Mouse (Mus musculus) forebrain, embryonic 12.5 days (tissue): ENCODE results near the gene Cacnb4. TPM values are rescaled to one million over a fixed set of nuclear protein-coding genes. Genes with fewer than 3 reads are reported as not detected.

Experiments used
- ATAC-seq: fragments of 200-750 bp; cut with Nextera tagmentation; 2 replicates; pipeline ENCODE4 v1.8.0; 2017; ENCODE audit warnings: moderate TSS enrichment; ENCODE audit not compliant: low FRiP score
- H3K27ac ChIP-seq: fragments of 300-500 bp; sonication (generic); 2 replicates; pipeline ENCODE4 v1.5.1; 2016; ENCODE audit warnings: mild to moderate bottlenecking
- H3K27me3 ChIP-seq: fragments of 300-500 bp; sonication (generic); 2 replicates; pipeline ENCODE4 v1.6.1; 2016; ENCODE audit warnings: mild to moderate bottlenecking
- H3K36me3 ChIP-seq: fragments of 300-500 bp; sonication (generic); replicated peaks from 2 replicates; pipeline ENCODE4 v1.6.1; 2016; ENCODE audit warnings: mild to moderate bottlenecking
- H3K4me1 ChIP-seq: fragments of 300-500 bp; sonication (generic); 2 replicates; pipeline ENCODE4 v1.6.1; 2016
- H3K4me2 ChIP-seq: fragments of 300-500 bp; sonication (generic); 2 replicates; pipeline ENCODE4 v1.6.1; 2016; ENCODE audit warnings: mild to moderate bottlenecking, moderate library complexity
- H3K4me3 ChIP-seq: fragments of 300-500 bp; sonication (generic); replicated peaks from 2 replicates; pipeline ENCODE4 v1.5.1; 2016; ENCODE audit warnings: mild to moderate bottlenecking
- H3K9ac ChIP-seq: fragments of 300-500 bp; sonication (generic); 2 replicates; pipeline ENCODE4 v1.6.1; 2016; ENCODE audit warnings: mild to moderate bottlenecking
- H3K9me3 ChIP-seq: fragments of 300-500 bp; sonication (generic); 2 replicates; pipeline ENCODE4 v1.6.1; 2016
- WGBS: fragments of 180-500 bp; shearing (Covaris S2); methylation state at CpG from one replicate; pipeline ENCODE4 v1.1.7; 2016; 5-methylcytosine and 5-hydroxymethylcytosine counted together
- polyA plus RNA-seq: library from polyadenylated mRNA; unstranded; fragments of >200 nt; fragmentation: Nextera tagmentation; extraction: Ambion mirVana; gene quantifications from 2 replicates; pipeline ENCODE4 v1.2.1, GENCODE M21; 2016

The Cacnb4 gene
- polyA plus RNA-seq, 1 experiment from 2014 or later: 4.1 TPM

DNA sequence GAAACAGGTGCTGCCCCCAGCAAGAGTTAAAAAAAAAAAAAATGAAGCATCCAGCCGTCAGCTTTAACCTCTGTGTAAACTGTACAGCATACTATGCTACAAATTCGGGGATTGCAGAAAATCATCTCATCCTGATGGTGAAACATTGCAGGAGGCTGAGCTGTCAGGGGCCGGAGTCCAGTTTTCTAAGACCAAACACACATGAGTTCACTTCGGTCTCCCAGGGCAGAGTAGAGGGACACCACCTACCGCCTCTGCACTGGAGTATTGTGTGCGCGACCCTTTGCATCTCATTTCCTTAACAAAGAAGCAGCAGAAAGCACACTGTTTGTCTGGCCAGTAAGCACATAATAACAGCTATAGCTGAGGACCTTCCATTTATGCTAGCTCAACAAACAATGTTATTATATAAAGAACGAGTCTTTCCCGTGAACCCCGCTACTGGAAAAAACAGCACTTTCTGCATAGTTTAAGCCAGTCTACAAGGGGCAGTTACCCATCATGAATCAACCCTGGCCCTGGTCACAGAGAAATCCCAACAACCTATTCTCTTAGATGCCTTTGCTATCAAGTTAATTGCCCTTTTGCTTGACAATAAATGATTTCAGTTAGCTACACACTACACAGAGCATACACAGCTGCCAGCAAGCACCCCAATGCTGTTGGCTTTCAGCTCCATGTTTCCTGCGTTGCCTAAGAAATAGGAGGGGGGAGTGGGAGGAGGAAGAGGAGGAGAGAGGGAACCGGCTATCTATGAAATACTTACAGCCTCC, 118.9 kb downstream of the Cacnb4 start:
- Histone ChIP-seq H3K36me3 (no peaks in the 10 kb centered on the region), H3K4me3 (peak overlapping the region; percentile 32), H3K9ac (peak overlapping the region; percentile 46), H3K9me3 (0 out of 2 replicates have a peak, but pooled peaks cover 3% of the 10 kb centered on the region), H3K4me2 (peak overlapping the region; percentile 47), H3K27ac (peak overlapping the region; percentile 63), H3K27me3 (no peaks in the 10 kb centered on the region; the same call in 1 of the 2 replicates), H3K4me1 (peaks cover 24% of the 10 kb centered on the region)
- whole genome bisulfite sequencing: 28% methylated on average over 12 of the region's 12 CpGs
- ATAC-seq: peak; percentile 79

DNA sequence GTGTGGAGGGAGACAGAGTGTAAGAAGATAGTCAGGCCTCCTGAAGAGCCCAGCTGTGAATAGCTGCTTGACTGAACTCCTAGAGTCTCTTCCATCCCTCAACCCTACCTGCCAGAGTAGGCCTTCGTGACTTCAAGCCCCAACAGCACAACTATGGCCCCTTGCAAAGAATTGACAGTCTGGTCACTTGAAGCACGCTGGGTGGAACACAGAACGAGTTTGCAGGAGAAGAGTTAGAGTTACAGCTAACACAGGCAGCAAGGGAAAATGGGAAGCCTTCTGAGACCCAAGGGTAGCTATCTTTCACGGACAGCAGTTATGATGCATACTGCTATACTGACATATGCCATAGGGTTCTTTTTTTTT, 119.7 kb downstream of the Cacnb4 start:
- peak overlapping the region; percentile 47 for H3K4me2 ChIP-seq

DNA sequence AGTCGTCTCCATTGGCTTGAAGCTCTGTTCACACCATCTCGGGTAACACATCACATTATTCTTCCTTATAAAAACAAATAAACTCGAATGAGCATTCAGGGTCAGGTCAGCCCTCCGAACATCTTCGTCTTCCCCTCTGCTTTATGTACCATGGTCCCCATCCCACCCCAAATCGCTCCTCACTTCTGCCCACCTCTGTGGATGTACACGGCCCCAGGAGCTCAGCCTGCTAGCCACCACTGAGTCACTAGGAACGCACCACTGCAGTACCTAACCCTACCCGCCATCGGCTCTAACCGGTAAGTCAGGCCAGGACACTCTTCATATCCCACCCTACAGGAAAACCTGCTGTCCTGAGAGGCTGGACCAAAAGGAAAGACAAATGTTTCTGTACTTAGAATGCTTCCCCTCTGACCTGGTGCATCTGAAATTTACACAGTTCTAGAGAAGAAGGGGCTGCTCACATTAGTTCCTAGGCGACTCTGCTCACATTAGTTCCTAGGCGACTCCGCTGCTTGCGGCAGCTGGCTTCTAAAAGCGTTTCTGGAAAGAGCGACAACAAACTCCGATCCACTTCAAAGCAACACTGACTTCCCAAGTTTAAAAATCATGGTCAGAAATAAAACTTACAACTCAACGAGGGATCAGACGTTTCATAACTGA, 120.2 kb downstream of the Cacnb4 start:
- 89% methylated on average over 20 of the region's 20 CpGs for WGBS

More for the DNA sequence above, 119.7 kb downstream of the Cacnb4 start:
- no peak overlapping the region for H3K27ac ChIP-seq
- H3K4me1 ChIP-seq: peaks cover 24% of the 10 kb centered on the region
- no peak for ATAC-seq
- peak overlapping the region; percentile 32 for H3K4me3 ChIP-seq
- H3K9me3 ChIP-seq: 0 out of 2 replicates have a peak, but pooled peaks cover 3% of the 10 kb centered on the region
- no peaks in the 10 kb centered on the region; the same call in 1 of the 2 replicates for H3K27me3 ChIP-seq
- no peak overlapping the region; the same call in 1 of the 2 replicates for H3K9ac ChIP-seq
- H3K36me3 ChIP-seq: no peaks in the 10 kb centered on the region
- 78% methylated on average over 4 of the region's 4 CpGs for WGBS

DNA sequence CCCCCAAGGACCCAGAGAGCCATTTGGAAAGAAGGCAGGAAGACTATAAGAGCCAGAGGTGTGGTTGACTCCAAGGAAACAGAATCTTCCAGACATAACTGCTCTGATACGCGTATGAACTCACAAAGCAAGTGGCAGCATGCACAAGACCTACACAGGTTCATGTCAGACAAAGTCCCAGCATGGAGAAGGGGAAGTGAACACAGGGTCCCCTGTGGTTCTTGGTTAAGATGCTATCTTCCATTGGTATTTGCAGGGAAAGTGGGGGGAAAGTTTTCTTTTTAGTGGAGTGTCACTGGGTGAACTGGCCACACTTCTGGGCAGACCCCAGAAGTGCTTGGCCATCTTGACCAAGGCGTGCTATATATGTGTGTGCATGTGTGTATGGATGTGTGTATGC, 128.2 kb downstream of the Cacnb4 start:
- whole genome bisulfite sequencing: 98% methylated on average over 3 of the region's 3 CpGs
- H3K36me3 ChIP-seq: no peaks in the 10 kb centered on the region
- no peak overlapping the region for H3K9ac ChIP-seq

More for the DNA sequence above, 120.2 kb downstream of the Cacnb4 start:
- Histone ChIP-seq H3K4me2 (peak overlapping the region; percentile 47), H3K27ac (no peak overlapping the region), H3K27me3 (no peaks in the 10 kb centered on the region; the same call in 1 of the 2 replicates), H3K36me3 (no peaks in the 10 kb centered on the region), H3K4me1 (peaks cover 24% of the 10 kb centered on the region), H3K9me3 (0 out of 2 replicates have a peak, but pooled peaks cover 3% of the 10 kb centered on the region), H3K4me3 (no peak overlapping the region), H3K9ac (no peak overlapping the region)
- ATAC-seq: no peak

DNA sequence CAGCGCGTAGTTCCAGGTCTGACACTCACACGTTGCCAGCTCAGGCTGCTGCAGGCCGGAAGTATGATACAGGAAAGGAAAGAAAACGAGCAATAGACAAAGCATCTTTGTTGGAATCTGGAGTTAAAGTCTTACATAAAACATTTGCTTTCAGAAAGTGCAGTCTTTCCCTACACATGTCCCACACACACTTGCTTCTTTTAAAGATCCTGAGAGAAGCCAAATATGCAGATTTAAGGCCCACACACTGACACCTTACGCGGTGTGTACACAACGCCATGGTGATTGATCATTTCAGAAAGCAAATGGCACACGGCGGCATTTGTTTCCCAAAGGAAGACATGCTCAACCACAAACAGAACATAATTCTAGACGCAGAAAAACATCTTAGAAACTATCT, 129.3 kb downstream of the Cacnb4 start:
- H3K36me3 ChIP-seq: no peaks in the 10 kb centered on the region
- WGBS: 91% methylated on average over 11 of the region's 11 CpGs
- H3K4me2 ChIP-seq: no peak overlapping the region
- H3K27me3 ChIP-seq: no peaks in the 10 kb centered on the region
- no peak overlapping the region for H3K27ac ChIP-seq
- no peak overlapping the region for H3K4me3 ChIP-seq
- no peak for ATAC-seq
- H3K4me1 ChIP-seq: no peaks in the 10 kb centered on the region
- no peak overlapping the region for H3K9ac ChIP-seq
- no peaks in the 10 kb centered on the region for H3K9me3 ChIP-seq

More for the DNA sequence above, 128.2 kb downstream of the Cacnb4 start:
- H3K4me2 ChIP-seq: no peak overlapping the region
- no peak overlapping the region for H3K4me3 ChIP-seq
- H3K4me1 ChIP-seq: no peaks in the 10 kb centered on the region
- ATAC-seq: no peak
- H3K27me3 ChIP-seq: no peaks in the 10 kb centered on the region
- H3K9me3 ChIP-seq: 0 out of 2 replicates have a peak, but pooled peaks cover 1% of the 10 kb centered on the region
- H3K27ac ChIP-seq: no peak overlapping the region

DNA sequence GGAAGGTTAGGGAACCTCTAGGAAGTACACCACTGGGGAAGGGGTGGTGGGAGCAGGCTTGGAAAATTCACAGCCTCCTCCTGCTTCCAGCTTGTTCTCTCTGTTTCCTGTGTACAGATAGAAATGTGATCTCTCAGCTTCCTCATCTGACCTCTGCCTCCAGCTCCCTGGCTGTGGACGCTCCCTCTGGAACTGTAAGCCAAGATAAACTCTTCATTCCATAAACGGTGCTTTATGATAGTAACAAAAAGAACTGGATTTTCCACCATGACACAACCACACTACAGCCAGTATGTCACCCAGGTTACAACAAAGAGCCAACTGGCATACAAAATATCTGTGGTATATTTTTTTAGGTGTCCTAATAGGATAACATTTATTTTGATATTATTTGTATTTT, 132.1 kb downstream of the Cacnb4 start:
- no peak overlapping the region for H3K9ac ChIP-seq
- no peaks in the 10 kb centered on the region for H3K4me1 ChIP-seq
- no peaks in the 10 kb centered on the region for H3K27me3 ChIP-seq
- no peaks in the 10 kb centered on the region for H3K36me3 ChIP-seq
- WGBS: 84% methylated on average over 2 of the region's 2 CpGs
- no peak for ATAC-seq
- H3K9me3 ChIP-seq: no peaks in the 10 kb centered on the region
- no peak overlapping the region for H3K27ac ChIP-seq
- H3K4me2 ChIP-seq: no peak overlapping the region
- H3K4me3 ChIP-seq: no peak overlapping the region

DNA sequence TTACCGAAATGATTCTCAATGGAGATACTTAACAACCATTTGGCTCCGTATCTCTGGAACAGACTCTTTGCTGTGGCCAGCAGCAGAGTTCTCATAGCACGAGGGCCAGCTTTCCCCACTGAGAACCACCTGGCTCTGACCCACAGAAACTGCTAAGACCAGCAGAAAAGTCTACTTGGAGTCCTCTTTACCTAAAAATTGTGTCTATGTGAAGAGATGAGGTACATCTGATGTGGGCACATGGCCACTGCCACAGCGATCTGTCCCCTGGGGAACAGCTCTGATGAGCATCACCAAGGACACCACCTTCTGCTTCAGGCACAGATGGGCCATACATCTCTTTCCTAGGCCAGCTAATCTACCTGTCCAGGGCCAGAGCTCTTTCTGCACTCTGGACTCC, 135.6 kb downstream of the Cacnb4 start:
- Histone ChIP-seq H3K4me2 (no peak overlapping the region), H3K4me1 (no peaks in the 10 kb centered on the region), H3K36me3 (no peaks in the 10 kb centered on the region), H3K4me3 (no peak overlapping the region), H3K27me3 (no peaks in the 10 kb centered on the region), H3K9me3 (no peaks in the 10 kb centered on the region), H3K9ac (no peak overlapping the region), H3K27ac (no peak overlapping the region)
- WGBS: 91% methylated on average over 4 of the region's 4 CpGs
- no peak for ATAC-seq

DNA sequence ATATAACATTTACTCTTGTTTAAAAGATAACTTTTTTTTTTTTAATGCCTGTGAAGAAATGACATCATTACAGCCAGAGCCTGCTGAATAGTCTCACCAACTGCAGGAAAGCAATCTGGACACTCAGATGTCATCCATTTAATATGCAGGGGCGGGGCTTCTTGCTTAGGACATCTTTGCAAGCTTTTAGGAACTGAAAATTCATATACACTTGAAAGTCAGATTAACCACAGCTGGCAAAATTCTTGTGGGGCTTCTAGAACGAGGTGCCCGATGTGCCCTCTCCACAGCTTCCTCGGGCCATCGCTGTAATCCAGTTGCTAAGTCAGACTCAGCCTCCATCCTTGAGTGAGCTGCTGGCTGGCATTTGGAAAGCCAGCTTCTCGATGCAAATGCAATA, 137.3 kb downstream of the Cacnb4 start:
- Histone ChIP-seq H3K9me3 (no peaks in the 10 kb centered on the region), H3K9ac (no peak overlapping the region), H3K27me3 (no peaks in the 10 kb centered on the region), H3K4me2 (no peak overlapping the region), H3K27ac (no peak overlapping the region), H3K4me3 (no peak overlapping the region), H3K4me1 (no peaks in the 10 kb centered on the region), H3K36me3 (no peaks in the 10 kb centered on the region)
- no peak for ATAC-seq
- WGBS: 89% methylated on average over 6 of the region's 6 CpGs

DNA sequence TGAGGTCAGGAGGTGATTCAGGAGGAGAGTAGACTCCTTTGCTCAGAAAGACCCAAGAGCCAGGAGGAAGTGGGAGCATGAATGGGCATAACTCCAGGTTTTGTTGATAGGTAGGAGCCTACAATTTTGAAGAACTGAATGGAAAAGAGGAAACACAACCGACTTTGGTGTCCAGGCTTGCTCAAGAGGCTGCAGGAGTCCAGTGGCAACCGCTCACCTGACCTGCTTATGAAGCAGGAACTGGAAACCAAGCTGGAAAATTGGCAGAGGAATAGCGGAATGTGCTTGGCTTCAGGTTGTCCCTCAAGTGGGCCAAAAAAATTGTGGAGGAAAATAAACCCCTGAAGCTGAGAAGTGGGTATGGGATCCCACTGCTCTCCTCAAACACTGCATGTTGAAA, 139.0 kb downstream of the Cacnb4 start:
- Histone ChIP-seq H3K4me1 (no peaks in the 10 kb centered on the region), H3K4me3 (no peak overlapping the region), H3K27ac (no peak overlapping the region), H3K9ac (no peak overlapping the region), H3K36me3 (no peaks in the 10 kb centered on the region), H3K4me2 (no peak overlapping the region), H3K9me3 (no peaks in the 10 kb centered on the region), H3K27me3 (no peaks in the 10 kb centered on the region)
- 82% methylated on average over 3 of the region's 3 CpGs for WGBS
- no peak for ATAC-seq

DNA sequence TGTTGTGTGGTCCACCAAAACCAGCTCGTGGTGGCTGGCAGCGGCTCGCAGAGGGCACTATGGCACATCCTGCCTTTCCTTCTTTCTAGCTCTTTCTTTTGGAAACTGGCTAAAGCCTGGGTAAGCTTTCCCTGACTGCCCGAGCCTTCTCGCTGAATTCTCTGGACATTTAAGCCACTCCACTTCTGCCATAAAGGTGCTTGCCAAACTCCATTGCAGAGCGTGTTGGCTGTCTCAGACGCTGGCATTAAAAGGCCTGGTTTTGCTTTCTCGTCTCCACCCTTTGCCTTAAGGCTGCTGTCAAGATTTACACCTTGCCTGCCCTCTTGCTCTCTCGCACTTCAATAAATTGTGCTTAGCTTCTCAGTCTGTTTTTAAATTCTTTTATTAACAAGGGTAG, 139.5 kb downstream of the Cacnb4 start:
- Histone ChIP-seq H3K4me2 (no peak overlapping the region), H3K4me1 (no peaks in the 10 kb centered on the region), H3K4me3 (no peak overlapping the region), H3K27ac (no peak overlapping the region), H3K27me3 (no peaks in the 10 kb centered on the region), H3K36me3 (no peaks in the 10 kb centered on the region), H3K9me3 (no peaks in the 10 kb centered on the region), H3K9ac (no peak overlapping the region)
- WGBS: 91% methylated on average over 9 of the region's 9 CpGs
- no peak for ATAC-seq

DNA sequence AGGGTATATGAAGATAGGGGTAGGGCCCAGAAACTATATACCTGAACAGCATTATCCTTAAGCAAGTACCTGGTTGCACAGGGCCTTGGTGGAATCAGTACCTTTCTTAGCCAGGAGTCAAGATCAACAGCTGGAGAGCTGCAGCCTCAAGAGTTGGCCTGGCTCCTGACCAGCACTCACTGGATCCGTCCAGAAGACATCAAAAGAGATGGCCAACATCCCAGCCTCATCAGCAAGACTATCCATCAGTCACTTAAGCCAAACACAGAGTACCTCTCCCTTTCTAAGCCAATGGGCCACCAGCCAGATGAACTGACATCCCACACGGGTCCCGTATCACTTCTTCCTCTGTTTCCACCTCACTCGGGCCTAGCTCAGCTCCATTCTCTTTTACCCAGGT, 140.1 kb downstream of the Cacnb4 start:
- Histone ChIP-seq H3K27me3 (no peaks in the 10 kb centered on the region), H3K27ac (no peak overlapping the region), H3K9ac (no peak overlapping the region), H3K4me1 (no peaks in the 10 kb centered on the region), H3K4me2 (no peak overlapping the region), H3K9me3 (no peaks in the 10 kb centered on the region), H3K36me3 (no peaks in the 10 kb centered on the region), H3K4me3 (no peak overlapping the region)
- no peak for ATAC-seq
- 91% methylated on average over 4 of the region's 4 CpGs for WGBS

DNA sequence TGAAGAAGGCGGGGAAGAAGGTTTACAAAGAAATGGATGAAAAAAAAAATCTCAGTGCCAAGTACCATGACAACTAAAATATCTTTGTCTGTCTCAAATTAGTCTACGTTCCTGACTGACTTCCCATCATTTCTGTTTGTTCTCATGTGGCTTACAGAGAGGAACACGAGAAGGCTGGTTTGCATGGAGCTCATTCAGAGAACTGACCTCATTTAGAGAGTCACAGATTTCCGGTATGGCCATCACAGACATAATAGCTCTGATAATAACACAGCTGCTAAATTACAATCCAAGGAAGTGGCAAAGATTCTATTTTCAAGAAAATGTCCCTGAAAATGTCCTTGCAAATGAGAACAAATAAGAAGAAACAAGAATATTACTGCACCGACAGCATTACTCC, 142.9 kb downstream of the Cacnb4 start:
- Histone ChIP-seq H3K36me3 (no peaks in the 10 kb centered on the region), H3K27ac (no peak overlapping the region), H3K9me3 (no peaks in the 10 kb centered on the region), H3K9ac (no peak overlapping the region), H3K4me1 (no peaks in the 10 kb centered on the region), H3K4me2 (no peak overlapping the region), H3K4me3 (no peak overlapping the region), H3K27me3 (no peaks in the 10 kb centered on the region)
- WGBS: 85% methylated on average over 5 of the region's 5 CpGs
- no peak for ATAC-seq

DNA sequence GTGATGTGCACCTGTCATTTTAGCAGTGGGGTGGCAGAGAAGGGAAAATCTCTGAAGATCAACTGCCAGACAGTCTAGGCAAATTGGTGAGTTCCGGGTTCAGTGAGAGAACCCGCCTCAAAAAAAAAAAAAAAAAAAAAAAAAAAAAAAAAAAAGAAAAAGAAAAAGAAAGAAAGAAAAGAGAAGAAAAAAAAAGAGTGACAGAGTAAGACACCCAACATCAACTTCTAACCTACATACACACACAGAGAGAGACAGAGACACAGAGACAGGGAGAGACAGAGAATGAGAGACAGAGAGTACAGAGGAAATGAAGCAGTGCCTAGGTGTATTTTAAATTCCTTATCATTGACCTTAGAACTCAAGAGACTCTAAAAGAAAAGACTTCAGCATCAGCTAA, 146.1 kb downstream of the Cacnb4 start:
- H3K4me1 ChIP-seq: no peaks in the 10 kb centered on the region
- no peak overlapping the region for H3K4me3 ChIP-seq
- no peak overlapping the region for H3K27ac ChIP-seq
- no peaks in the 10 kb centered on the region for H3K36me3 ChIP-seq
- H3K27me3 ChIP-seq: no peaks in the 10 kb centered on the region
- 88% methylated on average over 2 of the region's 2 CpGs for WGBS
- no peak for ATAC-seq
- no peaks in the 10 kb centered on the region for H3K9me3 ChIP-seq
- H3K4me2 ChIP-seq: no peak overlapping the region
- H3K9ac ChIP-seq: no peak overlapping the region
